Mouse (Mus musculus): Measurements from ENCODE around the gene Anks1b.

The Anks1b gene

GRCm38 (mm10) chr10:89873146-89873950 is at the start of gene Anks1b:
Gene Anks1b (plus strand): TSS chr10:89873509.
- peak; percentile 24 for DNase-seq (ENCODE audit: low read depth, low spot score)

- DNase-seq (ENCODE audit: low read depth, low spot score): no peak
Measured at GRCm38 (mm10) chr10:89823906-89824305, 49.4 kb upstream of the Anks1b start.

- no peak for DNase-seq (ENCODE audit: low read depth, low spot score)
Measured at GRCm38 (mm10) chr10:89826896-89827295, 46.4 kb upstream of the Anks1b start.

GRCm38 (mm10) chr10:89832334-89832733 is 41.0 kb upstream of the Anks1b start:
- DNase-seq (ENCODE audit: low read depth, low spot score): no peak

GRCm38 (mm10) chr10:89833166-89833565 is 40.1 kb upstream of the Anks1b start:
- no peak for DNase-seq (ENCODE audit: low read depth, low spot score)

GRCm38 (mm10) chr10:89837476-89837875 is 35.8 kb upstream of the Anks1b start:
- DNase-seq (ENCODE audit: low read depth, low spot score): no peak

GRCm38 (mm10) chr10:89838834-89839233 is 34.5 kb upstream of the Anks1b start:
- no peak for DNase-seq (ENCODE audit: low read depth, low spot score)

- no peak for DNase-seq (ENCODE audit: low read depth, low spot score)
Measured at GRCm38 (mm10) chr10:89850951-89851350, 22.4 kb upstream of the Anks1b start.

- DNase-seq (ENCODE audit: low read depth, low spot score): no peak
Measured at GRCm38 (mm10) chr10:89855251-89855875, 17.9 kb upstream of the Anks1b start.

- DNase-seq (ENCODE audit: low read depth, low spot score): no peak
Measured at GRCm38 (mm10) chr10:89856286-89856685, 17.0 kb upstream of the Anks1b start.

- DNase-seq (ENCODE audit: low read depth, low spot score): no peak
Measured at GRCm38 (mm10) chr10:89868211-89868610, 5.1 kb upstream of the Anks1b start.

- DNase-seq (ENCODE audit: low read depth, low spot score): no peak
Measured at GRCm38 (mm10) chr10:89868836-89869235, 4.5 kb upstream of the Anks1b start.

GRCm38 (mm10) chr10:89872501-89873145 is 686 bp upstream of the Anks1b start:
- DNase-seq (ENCODE audit: low read depth, low spot score): peak; percentile 29

- no peak for DNase-seq (ENCODE audit: low read depth, low spot score)
Measured at GRCm38 (mm10) chr10:89874036-89874435, 727 bp downstream of the Anks1b start.

GRCm38 (mm10) chr10:89883561-89883960 is 10.3 kb downstream of the Anks1b start:
- no peak for DNase-seq (ENCODE audit: low read depth, low spot score)

GRCm38 (mm10) chr10:89902720-89903337 is 29.5 kb downstream of the Anks1b start:
- DNase-seq (ENCODE audit: low read depth, low spot score): no peak

GRCm38 (mm10) chr10:89911889-89912288 is 38.6 kb downstream of the Anks1b start:
- DNase-seq (ENCODE audit: low read depth, low spot score): no peak

GRCm38 (mm10) chr10:89913174-89913573 is 39.9 kb downstream of the Anks1b start:
- DNase-seq (ENCODE audit: low read depth, low spot score): no peak

GRCm38 (mm10) chr10:89917141-89917540 is 43.8 kb downstream of the Anks1b start:
- DNase-seq (ENCODE audit: low read depth, low spot score): no peak

GRCm38 (mm10) chr10:89921965-89922364 is 48.7 kb downstream of the Anks1b start:
- DNase-seq (ENCODE audit: low read depth, low spot score): no peak

- no peak for DNase-seq (ENCODE audit: low read depth, low spot score)
Measured at GRCm38 (mm10) chr10:89942180-89942579, 68.9 kb downstream of the Anks1b start.
